Mouse (Mus musculus) G1E-ER4 (cell line): ENCODE data around the gene Atp1a2. TPM values are rescaled to one million over a fixed set of nuclear protein-coding genes. Genes with fewer than 3 reads are reported as not detected.

ENCODE experiments used
- GATA1 ChIP-seq: IDR thresholded peaks from one replicate; pipeline ENCODE4 v1.8.0; 2012; ENCODE audit warnings: low read length, inconsistent platforms
- polyA plus RNA-seq: library from polyadenylated mRNA; stranded (reverse); fragments of >175 nt; gene quantifications from 2 replicates; pipeline ENCODE4 v1.2.3, GENCODE M21; 2012

Atp1a2 gene
- polyA plus RNA-seq: not detected in 2 replicates

DNA sequence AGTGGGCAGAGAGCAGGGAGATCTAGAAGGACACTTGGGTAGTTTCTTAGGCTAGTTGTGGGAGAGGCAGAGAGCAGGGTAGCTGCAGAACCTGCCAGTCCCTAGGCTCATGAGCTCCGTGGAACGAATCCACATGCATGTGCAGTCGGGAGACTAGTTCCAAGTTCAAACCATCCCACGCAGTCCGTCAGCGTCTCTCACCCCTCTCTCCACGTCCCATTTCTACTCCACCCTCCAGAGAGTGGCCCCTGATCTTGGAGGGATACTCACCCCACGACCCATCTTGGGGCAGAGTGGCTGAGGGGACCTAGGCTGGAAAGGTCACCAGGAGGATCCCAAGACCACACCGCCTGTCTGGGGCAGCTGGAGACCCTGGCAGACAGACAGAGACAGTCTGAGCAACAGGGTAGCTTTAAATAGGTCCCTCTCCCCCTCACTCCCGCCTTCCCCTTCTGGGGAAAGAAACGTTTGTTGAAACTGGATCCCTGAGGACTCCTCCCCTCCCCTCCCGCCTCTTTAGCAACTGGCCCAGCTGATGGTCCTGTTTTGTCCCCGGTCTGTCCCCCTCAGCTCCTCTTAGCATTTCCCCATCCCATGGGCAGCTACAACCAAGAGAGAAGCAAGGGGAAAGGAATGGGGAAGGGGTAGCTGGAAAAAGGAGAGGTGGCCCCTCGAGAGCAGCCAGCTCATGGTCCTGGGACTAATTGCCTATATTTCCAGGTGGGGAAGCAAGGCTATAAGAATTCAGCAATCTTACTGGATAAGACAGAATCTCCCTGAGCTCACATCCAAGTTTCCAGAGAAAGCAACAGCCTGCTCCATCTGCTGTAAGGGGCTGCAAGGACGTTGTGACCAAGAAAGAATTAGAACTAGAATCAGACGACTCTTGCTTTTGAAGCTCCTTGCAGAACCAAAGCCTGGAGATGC is at the start of gene Atp1a2:
Gene Atp1a2, minus strand, starts transcription at position 454 of the 927 bp plus-strand sequence.
- TF ChIP-seq GATA1: no peak

DNA sequence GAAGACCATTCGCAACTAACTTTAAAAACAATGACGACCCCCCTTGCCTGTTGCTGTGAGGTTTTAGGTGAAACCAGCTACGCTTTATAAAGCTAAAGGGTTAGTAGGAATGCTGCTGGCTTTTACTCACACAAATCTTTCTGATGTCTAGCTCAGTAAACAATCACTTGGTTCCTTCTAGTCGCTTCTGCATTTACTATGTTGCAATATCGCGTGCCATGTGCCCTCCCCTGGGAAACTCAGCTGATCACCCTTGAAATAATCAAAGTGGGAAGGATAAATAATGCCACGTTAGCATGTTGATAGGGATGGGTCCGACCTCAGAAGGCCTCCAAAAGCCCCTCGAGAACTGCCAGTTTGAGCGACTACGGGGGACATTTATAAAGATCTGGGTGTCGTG is 49.5 kb upstream of the Atp1a2 start:
- TF ChIP-seq GATA1: no peak

- TF ChIP-seq GATA1: no peak
Observed at GRCm38 (mm10) chr1:172346707-172347106, 48.8 kb upstream of the Atp1a2 start.

DNA sequence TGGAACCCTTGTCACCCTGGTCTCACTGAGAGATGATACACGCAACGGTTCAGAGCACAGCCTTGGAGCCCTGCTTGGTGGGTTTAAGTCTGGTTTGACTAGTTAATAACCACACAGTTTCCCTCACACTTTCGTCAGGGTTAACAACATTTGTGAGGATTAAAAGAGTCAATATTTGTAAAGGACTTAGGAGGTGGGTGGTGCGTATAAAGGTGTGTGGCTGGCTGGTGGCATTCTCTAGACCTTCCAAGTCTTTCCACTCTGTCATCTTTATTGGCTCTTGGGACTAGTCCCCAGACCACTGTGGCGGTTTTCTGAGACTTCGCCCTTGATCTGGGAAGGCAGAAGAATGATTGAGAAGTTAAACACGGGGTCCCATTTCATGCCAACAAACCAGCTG is 47.0 kb upstream of the Atp1a2 start:
- no peak for TF ChIP-seq GATA1

- TF ChIP-seq GATA1: no peak
Observed at GRCm38 (mm10) chr1:172343914-172344313, 46.0 kb upstream of the Atp1a2 start.

DNA sequence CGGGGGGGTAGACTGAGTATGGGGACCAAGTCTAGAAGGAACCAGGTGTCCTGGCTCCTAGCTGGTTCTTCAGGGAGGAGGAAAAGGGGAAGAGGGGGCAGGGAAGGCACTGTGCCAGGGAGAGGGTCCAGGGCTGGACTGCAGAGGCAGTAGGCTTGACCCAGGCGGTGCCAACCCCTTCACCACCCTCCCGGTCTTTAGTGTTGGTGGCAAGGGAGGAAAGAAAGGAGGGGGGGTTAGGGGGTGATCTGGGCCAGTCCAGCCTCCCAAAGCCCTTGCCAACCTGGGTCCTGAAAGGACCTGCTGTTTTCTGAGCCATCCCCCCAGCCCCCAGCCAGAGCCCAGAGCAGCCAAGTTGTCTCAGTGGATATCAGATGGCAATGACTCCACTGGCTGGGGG is 44.9 kb upstream of the Atp1a2 start:
- no peak for TF ChIP-seq GATA1

DNA sequence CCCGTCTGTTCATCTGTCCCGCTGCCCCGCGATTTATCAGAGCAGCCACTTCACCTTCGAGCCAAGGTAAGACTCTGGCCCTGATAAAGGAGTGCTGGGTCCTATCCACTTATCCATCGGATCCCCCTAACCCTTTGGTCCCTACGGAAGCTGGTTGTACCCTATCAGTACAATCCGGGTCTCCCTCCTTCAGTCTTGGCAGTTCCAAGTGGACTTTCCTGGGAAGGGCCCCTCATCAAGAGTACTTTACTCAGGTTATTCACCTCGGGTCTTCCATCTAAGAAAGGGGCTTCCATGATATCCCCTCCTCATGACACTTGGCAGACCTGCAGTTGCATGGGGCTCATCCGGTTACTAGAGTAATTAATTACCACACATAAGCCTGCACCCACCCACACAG is 43.5 kb upstream of the Atp1a2 start:
- TF ChIP-seq GATA1: no peak

GRCm38 (mm10) chr1:172340729-172341321 is 43.0 kb upstream of the Atp1a2 start, which contains the start of gene Kcnj10:
TSS of gene Kcnj10 (plus strand) at chr1:172341210.
- TF ChIP-seq GATA1: no peak

- no peak for TF ChIP-seq GATA1
Observed at GRCm38 (mm10) chr1:172337411-172338185, 39.7 kb upstream of the Atp1a2 start.

DNA sequence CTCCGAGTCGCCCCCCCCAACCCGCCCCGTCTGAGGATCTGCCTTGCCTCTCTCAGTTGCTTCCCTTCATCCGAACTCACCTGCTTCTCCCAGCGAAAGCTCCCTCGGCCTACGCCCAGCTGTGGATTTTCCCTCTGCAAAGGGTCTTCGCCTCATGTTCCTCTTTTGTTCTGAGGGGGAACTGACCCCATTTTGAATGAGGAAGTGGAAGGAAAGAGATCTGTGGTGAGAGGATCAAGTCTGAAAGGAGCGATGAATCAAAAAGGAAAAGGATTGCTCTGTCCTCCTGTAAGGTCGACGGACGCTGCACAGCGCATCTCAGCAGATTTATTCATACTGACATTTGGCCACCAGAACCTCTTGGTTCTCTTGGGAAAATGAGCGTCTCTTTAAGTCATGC is 37.9 kb upstream of the Atp1a2 start:
- TF ChIP-seq GATA1: no peak

DNA sequence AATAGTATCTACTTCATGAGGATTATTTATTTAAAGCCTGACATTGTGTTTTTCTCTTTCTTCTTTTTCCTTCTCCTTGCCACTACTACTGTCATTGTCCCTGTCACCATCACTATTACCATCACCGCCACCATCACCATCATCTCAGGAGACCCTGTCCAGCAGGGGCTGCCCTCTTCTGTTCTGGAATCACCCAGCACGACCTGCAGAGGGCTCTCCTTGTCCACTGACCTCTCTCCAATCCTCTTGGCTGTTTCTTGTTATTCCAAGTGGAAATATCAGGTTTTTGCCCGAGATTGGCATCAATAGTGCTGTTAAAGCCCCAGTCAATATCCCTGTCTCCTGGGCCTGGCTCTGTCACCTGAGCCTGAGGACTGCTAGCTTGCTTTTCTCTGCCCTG is 35.6 kb upstream of the Atp1a2 start:
- no peak for TF ChIP-seq GATA1

DNA sequence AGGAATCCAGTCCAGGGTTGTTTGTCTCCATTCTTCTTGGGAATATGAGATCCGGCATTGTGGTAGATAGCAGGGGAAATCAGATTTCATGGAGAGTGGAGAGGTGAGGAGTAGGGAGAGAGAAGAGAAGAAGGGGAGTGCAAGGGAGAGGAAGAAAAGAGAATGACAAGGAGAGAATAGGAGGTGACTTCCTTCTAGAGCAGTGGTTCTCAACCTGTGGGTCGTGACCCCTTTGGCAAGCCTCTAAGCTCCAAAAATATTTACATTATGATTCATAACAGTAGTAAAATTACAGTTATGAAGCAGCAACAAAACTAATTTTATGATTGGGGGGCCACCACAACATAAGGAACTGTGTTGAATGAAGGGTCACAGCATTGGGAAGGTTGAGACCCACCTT is 35.1 kb upstream of the Atp1a2 start:
- no peak for TF ChIP-seq GATA1

DNA sequence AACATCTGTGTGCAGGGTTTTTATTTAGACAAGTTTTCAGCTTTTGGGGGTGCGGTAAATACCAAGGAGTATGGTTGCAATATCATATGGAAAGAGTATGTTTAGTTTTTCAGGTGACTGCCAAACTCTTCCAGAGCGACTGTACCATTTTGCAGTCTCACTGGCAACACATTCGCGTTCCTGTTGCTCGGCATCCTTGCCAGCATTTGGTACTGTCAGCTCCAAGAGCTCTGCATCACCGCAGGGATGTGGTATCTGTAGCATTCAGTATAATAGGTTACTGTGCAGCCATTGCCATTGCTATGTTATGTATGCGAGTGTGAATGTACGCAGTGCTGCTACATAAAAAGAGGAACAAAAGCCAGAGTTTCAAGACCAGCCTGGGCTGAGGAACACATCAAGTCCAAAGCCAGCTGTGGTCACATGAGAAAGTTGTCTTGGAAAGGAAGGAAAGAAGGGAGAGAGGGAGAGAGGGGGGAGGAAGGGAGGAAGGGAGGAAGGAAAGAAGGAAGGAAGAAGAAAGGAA is 33.6 kb upstream of the Atp1a2 start:
- TF ChIP-seq GATA1: no peak

GRCm38 (mm10) chr1:172329616-172330015 is 31.8 kb upstream of the Atp1a2 start:
- no peak for TF ChIP-seq GATA1

- no peak for TF ChIP-seq GATA1
Observed at GRCm38 (mm10) chr1:172329131-172329530, 31.3 kb upstream of the Atp1a2 start, which contains the start of gene Kcnj9. TSS of gene Kcnj9 (minus strand) at chr1:172329318.

DNA sequence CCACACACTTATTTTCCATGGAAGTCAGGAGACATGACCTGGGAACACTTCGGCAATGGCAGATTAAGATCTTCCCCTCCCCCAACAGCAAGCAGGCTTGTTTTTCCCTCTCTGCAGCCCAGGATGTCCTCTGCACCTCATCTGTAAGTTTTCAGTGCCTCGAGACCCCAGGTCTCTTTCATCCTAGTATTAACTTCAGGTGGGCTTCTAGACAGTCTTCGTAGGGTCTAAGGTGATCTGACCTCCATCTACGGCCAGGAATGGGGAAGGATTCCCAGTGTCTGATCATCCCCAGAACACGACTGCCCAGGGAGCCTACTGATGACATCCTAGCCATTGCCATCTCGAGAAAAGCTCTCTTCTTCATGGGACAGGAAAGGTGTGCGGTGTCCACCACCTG is 30.6 kb upstream of the Atp1a2 start:
- TF ChIP-seq GATA1: no peak
